Mouse (Mus musculus) hindbrain, embryonic 13.5 days (tissue): Measurements from ENCODE around the gene Inka1. TPM values are rescaled to one million over a fixed set of nuclear protein-coding genes. Genes with fewer than 3 reads are reported as not detected.

ENCODE experiments used
- ATAC-seq: fragments of 200-750 bp; cut with Nextera tagmentation; 2 replicates; pipeline ENCODE4 v1.8.0; 2017; ENCODE audit warnings: moderate TSS enrichment; ENCODE audit not compliant: low FRiP score
- H3K27ac ChIP-seq: fragments of 300-500 bp; sonication (generic); 2 replicates; pipeline ENCODE4 v1.5.1; 2015; ENCODE audit warnings: inconsistent platforms, mild to moderate bottlenecking, moderate library complexity
- H3K27me3 ChIP-seq: fragments of 300-500 bp; sonication (generic); 2 replicates; pipeline ENCODE4 v1.6.1; 2015; ENCODE audit warnings: mild to moderate bottlenecking, inconsistent platforms
- H3K36me3 ChIP-seq: fragments of 300-500 bp; sonication (generic); 2 replicates; pipeline ENCODE4 v1.6.1; 2015; ENCODE audit warnings: mild to moderate bottlenecking, inconsistent platforms
- H3K4me1 ChIP-seq: fragments of 300-500 bp; sonication (generic); replicated peaks from 2 replicates; pipeline ENCODE4 v1.6.1; 2015; ENCODE audit warnings: inconsistent platforms
- H3K4me2 ChIP-seq: fragments of 300-500 bp; sonication (generic); 2 replicates; pipeline ENCODE4 v1.6.1; 2015; ENCODE audit warnings: inconsistent platforms, mild to moderate bottlenecking, moderate library complexity
- H3K4me3 ChIP-seq: fragments of 300-500 bp; sonication (generic); 2 replicates; pipeline ENCODE4 v1.5.1; 2015; ENCODE audit warnings: mild to moderate bottlenecking, inconsistent platforms
- H3K9ac ChIP-seq: fragments of 300-500 bp; sonication (generic); 2 replicates; pipeline ENCODE4 v1.6.1; 2015; ENCODE audit warnings: mild to moderate bottlenecking, inconsistent platforms
- H3K9me3 ChIP-seq: fragments of 300-500 bp; sonication (generic); 2 replicates; pipeline ENCODE4 v1.6.1; 2016; ENCODE audit warnings: inconsistent platforms
- WGBS: fragments of 180-500 bp; shearing (Covaris S2); methylation state at CpG from one replicate; pipeline ENCODE4 v1.1.7; 2015; 5-methylcytosine and 5-hydroxymethylcytosine counted together
- polyA plus RNA-seq: library from polyadenylated mRNA; unstranded; fragments of >200 nt; fragmentation: Nextera tagmentation; extraction: Ambion mirVana; gene quantifications from 2 replicates; pipeline ENCODE4 v1.2.1, GENCODE M21; 2015

The Inka1 gene
- polyA plus RNA-seq, 1 experiment from 2014 or later = 20.2 TPM

- Histone ChIP-seq H3K4me2 (peak overlapping the region; percentile 87), H3K27ac (peak overlapping the region; percentile 89), H3K27me3 (peaks cover 32% of the 10 kb centered on the region), H3K9me3 (no peaks in the 10 kb centered on the region), H3K4me3 (no peak overlapping the region), H3K4me1 (peaks cover 45% of the 10 kb centered on the region), H3K36me3 (no peaks in the 10 kb centered on the region), H3K9ac (peak overlapping the region; percentile 46; the same call in 1 of the 2 replicates)
- no peak for ATAC-seq
- 60% methylated on average over 7 of the region's 7 CpGs for WGBS
These were observed 3.7 kb downstream of the Inka1 start for GRCm38 (mm10) chr9:107981684-107982605.

GRCm38 (mm10) chr9:107978815-107979214 lies 6.9 kb downstream of the Inka1 start:
- Histone ChIP-seq H3K27me3 (peaks cover 16% of the 10 kb centered on the region), H3K9me3 (no peaks in the 10 kb centered on the region), H3K4me3 (no peak overlapping the region), H3K36me3 (no peaks in the 10 kb centered on the region), H3K4me1 (peaks cover 25% of the 10 kb centered on the region), H3K9ac (no peak overlapping the region), H3K27ac (no peak overlapping the region), H3K4me2 (no peak overlapping the region)
- WGBS = 90% methylated on average over 12 of the region's 12 CpGs
- no peak for ATAC-seq

- Histone ChIP-seq H3K9me3 (no peaks in the 10 kb centered on the region), H3K4me3 (no peak within 1 kb of the TSS), H3K9ac (no peak within 1 kb of the TSS), H3K4me1 (no peaks in the 10 kb centered on the region), H3K27me3 (no peaks in the 10 kb centered on the region), H3K4me2 (no peak within 1 kb of the TSS), H3K36me3 (peaks cover 4% of the 10 kb centered on the region; the same call in 1 of the 2 replicates), H3K27ac (no peak within 1 kb of the TSS)
- ATAC-seq = no peak
- 75% methylated on average over 12 of the region's 12 CpGs for WGBS
These were observed 10.0 kb downstream of the Inka1 start, which contains the start of gene Uba7 for GRCm38 (mm10) chr9:107975399-107976386. TSS of gene Uba7 (plus strand) at chr9:107975505.

GRCm38 (mm10) chr9:107974491-107975171 lies 11.0 kb downstream of the Inka1 start:
- Histone ChIP-seq H3K9ac (no peak overlapping the region), H3K27me3 (no peaks in the 10 kb centered on the region), H3K4me2 (no peak overlapping the region), H3K4me3 (no peak overlapping the region), H3K27ac (no peak overlapping the region), H3K4me1 (no peaks in the 10 kb centered on the region), H3K36me3 (peaks cover 6% of the 10 kb centered on the region; the same call in 1 of the 2 replicates), H3K9me3 (no peaks in the 10 kb centered on the region)
- 85% methylated on average over 10 of the region's 10 CpGs for WGBS
- no peak for ATAC-seq

GRCm38 (mm10) chr9:107971690-107972541 lies 13.8 kb downstream of the Inka1 start:
- WGBS = 86% methylated on average over 8 of the region's 8 CpGs
- H3K9me3 ChIP-seq = no peaks in the 10 kb centered on the region
- no peaks in the 10 kb centered on the region for H3K27me3 ChIP-seq
- no peak overlapping the region for H3K4me3 ChIP-seq
- no peak overlapping the region for H3K9ac ChIP-seq
- H3K36me3 ChIP-seq = peaks cover 10% of the 10 kb centered on the region; the same call in 1 of the 2 replicates
- H3K27ac ChIP-seq = no peak overlapping the region
- no peak overlapping the region for H3K4me2 ChIP-seq
- ATAC-seq = no peak
- H3K4me1 ChIP-seq = no peaks in the 10 kb centered on the region

- no peak overlapping the region for H3K27ac ChIP-seq
- no peak overlapping the region for H3K4me3 ChIP-seq
- no peaks in the 10 kb centered on the region for H3K4me1 ChIP-seq
- H3K9ac ChIP-seq = no peak overlapping the region
- no peak overlapping the region for H3K4me2 ChIP-seq
- WGBS = 94% methylated on average over 5 of the region's 5 CpGs
- peaks cover 10% of the 10 kb centered on the region; the same call in 1 of the 2 replicates for H3K36me3 ChIP-seq
- ATAC-seq = no peak
- H3K9me3 ChIP-seq = no peaks in the 10 kb centered on the region
- H3K27me3 ChIP-seq = no peaks in the 10 kb centered on the region
These were observed 15.4 kb downstream of the Inka1 start for GRCm38 (mm10) chr9:107970311-107970710.

- Histone ChIP-seq H3K27me3 (no peaks in the 10 kb centered on the region), H3K4me3 (no peak overlapping the region), H3K27ac (no peak overlapping the region), H3K4me1 (0 out of 2 replicates have a peak, but pooled peaks cover 3% of the 10 kb centered on the region), H3K9ac (no peak overlapping the region), H3K36me3 (peaks cover 10% of the 10 kb centered on the region; the same call in 1 of the 2 replicates), H3K4me2 (no peak overlapping the region), H3K9me3 (no peaks in the 10 kb centered on the region)
- no peak for ATAC-seq
- WGBS = 94% methylated on average over 7 of the region's 7 CpGs
These were observed 17.1 kb downstream of the Inka1 start for GRCm38 (mm10) chr9:107968531-107968930.

GRCm38 (mm10) chr9:107967437-107967836 lies 18.2 kb downstream of the Inka1 start:
- Histone ChIP-seq H3K9me3 (no peaks in the 10 kb centered on the region), H3K4me1 (0 out of 2 replicates have a peak, but pooled peaks cover 3% of the 10 kb centered on the region), H3K36me3 (peaks cover 10% of the 10 kb centered on the region), H3K27me3 (no peaks in the 10 kb centered on the region), H3K4me2 (no peak overlapping the region), H3K4me3 (no peak overlapping the region), H3K9ac (no peak overlapping the region), H3K27ac (no peak overlapping the region)
- 93% methylated on average over 6 of the region's 6 CpGs for WGBS
- no peak for ATAC-seq

GRCm38 (mm10) chr9:107966676-107967075 lies 19.0 kb downstream of the Inka1 start:
- no peak for ATAC-seq
- no peak overlapping the region for H3K4me3 ChIP-seq
- peaks cover 8% of the 10 kb centered on the region for H3K4me1 ChIP-seq
- no peaks in the 10 kb centered on the region for H3K27me3 ChIP-seq
- no peak overlapping the region for H3K27ac ChIP-seq
- H3K4me2 ChIP-seq = no peak overlapping the region
- no peaks in the 10 kb centered on the region for H3K9me3 ChIP-seq
- WGBS = 93% methylated on average over 10 of the region's 10 CpGs
- peaks cover 13% of the 10 kb centered on the region for H3K36me3 ChIP-seq
- no peak overlapping the region for H3K9ac ChIP-seq

GRCm38 (mm10) chr9:107964681-107965080 lies 21.0 kb downstream of the Inka1 start:
- peaks cover 7% of the 10 kb centered on the region; the same call in 1 of the 2 replicates for H3K36me3 ChIP-seq
- WGBS = 94% methylated on average over 9 of the region's 9 CpGs

GRCm38 (mm10) chr9:107963700-107964099 lies 22.0 kb downstream of the Inka1 start:
- peaks cover 17% of the 10 kb centered on the region for H3K4me1 ChIP-seq
- no peaks in the 10 kb centered on the region for H3K9me3 ChIP-seq
- no peak overlapping the region for H3K9ac ChIP-seq
- whole genome bisulfite sequencing = 24% methylated on average over 5 of the region's 5 CpGs
- no peak overlapping the region for H3K27ac ChIP-seq
- peaks cover 3% of the 10 kb centered on the region; the same call in 1 of the 2 replicates for H3K36me3 ChIP-seq
- 0 out of 2 replicates have a peak, but pooled peaks have one; percentile 22 for ATAC-seq
- H3K4me3 ChIP-seq = no peak overlapping the region
- H3K27me3 ChIP-seq = no peaks in the 10 kb centered on the region
- no peak overlapping the region for H3K4me2 ChIP-seq

More at GRCm38 (mm10) chr9:107964681-107965080, 21.0 kb downstream of the Inka1 start:
- no peak overlapping the region for H3K4me3 ChIP-seq
- no peak overlapping the region for H3K4me2 ChIP-seq
- H3K27me3 ChIP-seq = no peaks in the 10 kb centered on the region
- no peak overlapping the region for H3K27ac ChIP-seq
- no peak for ATAC-seq
- H3K4me1 ChIP-seq = peaks cover 17% of the 10 kb centered on the region
- no peak overlapping the region for H3K9ac ChIP-seq
- H3K9me3 ChIP-seq = no peaks in the 10 kb centered on the region
